Mouse (Mus musculus) C2C12 (cell line): ENCODE measurements around the gene Klhdc7b.

Source experiments
- CEBPB ChIP-seq: IDR thresholded peaks from one replicate; pipeline ENCODE4 v1.6.1; 2011; ENCODE audit warnings: low read depth, mild to moderate bottlenecking, control low read depth, moderate library complexity
- CTCF ChIP-seq: IDR thresholded peaks from one replicate; pipeline ENCODE4 v1.5.1; 2011; ENCODE audit not compliant: control insufficient read depth, insufficient read depth, insufficient read length
- FOSL1 ChIP-seq: IDR thresholded peaks from one replicate; pipeline ENCODE4 v1.8.0; 2011; ENCODE audit warnings: mild to moderate bottlenecking, low read length; ENCODE audit not compliant: poor library complexity, insufficient read depth, severe bottlenecking
- MAX ChIP-seq: IDR thresholded peaks from one replicate; pipeline ENCODE4 v1.6.1; 2011; ENCODE audit warnings: mild to moderate bottlenecking, control low read depth
- MYOG ChIP-seq: IDR thresholded peaks from one replicate; pipeline ENCODE4 v1.6.1; 2011; ENCODE audit not compliant: control insufficient read depth, insufficient read length; ENCODE audit errors: extremely low read depth
- USF1 ChIP-seq: IDR thresholded peaks from one replicate; pipeline ENCODE4 v1.6.1; 2011; ENCODE audit warnings: low read depth, mild to moderate bottlenecking, control low read depth, moderate library complexity

- TF ChIP-seq CEBPB (no peak), CTCF (no peak), MYOG (no peak), FOSL1 (no peak), MAX (no peak), USF1 (no peak)
Measured at GRCm38 (mm10) chr15:89428821-89429351, 44.2 kb downstream of the Klhdc7b start.
